Mouse (Mus musculus) lung, postnatal 14 days (tissue): ENCODE data around the gene Sumf1.

Source experiments
- DNase-seq: peaks from one replicate; pipeline ENCODE4 v3.0.0; 2021

Gene Sumf1

GRCm38 (mm10) chr6:108145241-108145640, 40.1 kb downstream of the Sumf1 start:
- DNase-seq: no peak

- no peak for DNase-seq
Observed at GRCm38 (mm10) chr6:108142796-108143195, 42.6 kb downstream of the Sumf1 start.

- DNase-seq: no peak
Observed at GRCm38 (mm10) chr6:108140722-108141490, 44.5 kb downstream of the Sumf1 start.

- no peak for DNase-seq
Observed at GRCm38 (mm10) chr6:108137031-108137430, 48.4 kb downstream of the Sumf1 start.

- DNase-seq: no peak
Observed at GRCm38 (mm10) chr6:108136286-108136685, 49.1 kb downstream of the Sumf1 start.

- no peak for DNase-seq
Observed at GRCm38 (mm10) chr6:108132268-108132935, 53.0 kb downstream of the Sumf1 start.

- no peak for DNase-seq
Observed at GRCm38 (mm10) chr6:108130718-108131117, 54.7 kb downstream of the Sumf1 start.

- no peak for DNase-seq
Observed at GRCm38 (mm10) chr6:108126631-108127030, 58.8 kb downstream of the Sumf1 start.

- DNase-seq: no peak
Observed at GRCm38 (mm10) chr6:108125474-108125873, 59.9 kb downstream of the Sumf1 start.

- DNase-seq: no peak
Observed at GRCm38 (mm10) chr6:108117881-108118280, 67.5 kb downstream of the Sumf1 start.

GRCm38 (mm10) chr6:108114971-108115370, 70.4 kb downstream of the Sumf1 start:
- no peak for DNase-seq

GRCm38 (mm10) chr6:108111693-108112092, 73.7 kb downstream of the Sumf1 start:
- DNase-seq: no peak

- no peak for DNase-seq
Observed at GRCm38 (mm10) chr6:108110336-108110735, 75.0 kb downstream of the Sumf1 start.

GRCm38 (mm10) chr6:108107376-108107775, 78.0 kb downstream of the Sumf1 start:
- DNase-seq: no peak

GRCm38 (mm10) chr6:108101936-108102830, 83.2 kb downstream of the Sumf1 start:
- no peak for DNase-seq

GRCm38 (mm10) chr6:108098846-108099217, 86.5 kb downstream of the Sumf1 start:
- DNase-seq: no peak

- peak; percentile 74 for DNase-seq
Observed at GRCm38 (mm10) chr6:108098171-108098845, 87.1 kb downstream of the Sumf1 start.

GRCm38 (mm10) chr6:108095445-108095844, 89.9 kb downstream of the Sumf1 start:
- no peak for DNase-seq

GRCm38 (mm10) chr6:108093449-108093848, 91.9 kb downstream of the Sumf1 start:
- no peak for DNase-seq

- no peak for DNase-seq
Observed at GRCm38 (mm10) chr6:108092646-108093045, 92.7 kb downstream of the Sumf1 start.

- no peak for DNase-seq
Observed at GRCm38 (mm10) chr6:108091296-108091695, 94.1 kb downstream of the Sumf1 start.

- DNase-seq: no peak
Observed at GRCm38 (mm10) chr6:108075857-108076256, 109.5 kb downstream of the Sumf1 start.

GRCm38 (mm10) chr6:108074624-108075023, 110.8 kb downstream of the Sumf1 start:
- no peak for DNase-seq
